Mouse (Mus musculus): ENCODE results near the gene Rps6kl1. TPM values are rescaled to one million over a fixed set of nuclear protein-coding genes. Genes with fewer than 3 reads are reported as not detected.

Rps6kl1 gene
- total and polyA plus RNA-seq, 3 experiments, result 5.4 to 6.2 TPM; not detected in 1

DNA sequence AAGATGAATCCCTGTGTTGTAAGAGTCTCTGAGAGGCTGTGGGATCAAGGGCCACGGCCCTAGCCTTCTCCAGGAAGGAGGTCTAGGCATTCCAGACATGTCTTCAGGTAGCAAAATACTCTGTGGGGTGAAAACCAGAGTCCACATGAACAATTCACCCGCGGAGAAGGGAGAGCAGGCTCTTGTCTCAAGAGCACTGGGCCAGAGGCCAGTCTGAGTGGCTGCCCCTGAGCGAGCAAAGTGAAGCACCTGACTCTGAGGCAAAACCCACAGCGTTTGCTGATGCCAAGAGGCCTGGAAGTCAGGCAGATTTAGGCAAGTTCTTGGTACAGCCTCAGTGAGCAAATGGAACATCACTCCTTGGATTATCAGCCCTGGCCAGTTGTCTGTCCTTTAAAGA is 33.1 kb upstream of the Rps6kl1 start:
- H3K79me2 ChIP-seq (ENCODE audit: control insufficient read depth, insufficient read depth, low read length, poor library complexity), result no peaks in the 10 kb centered on the region
- no peak overlapping the region for H3K4me3 ChIP-seq (ENCODE audit: control insufficient read depth in 1 of 2, insufficient read depth in 1 of 2, low read depth in 2 of 2, low read length in 2 of 2)
- no peak overlapping the region for H3K27ac ChIP-seq (ENCODE audit: control insufficient read depth, low read depth, low read length)
- no peak overlapping the region for H3K9ac ChIP-seq (ENCODE audit: control insufficient read depth, low read depth, low read length, poor library complexity, severe bottlenecking)
- peaks cover 0 to 3% of the 10 kb centered on the region in 2 experiments; a peak in 3 of 4 replicates for H3K27me3 ChIP-seq (ENCODE audit: control insufficient read depth in 1 of 2, insufficient read depth in 2 of 2, low read length in 2 of 2)
- no peaks in the 10 kb centered on the region for H3K9me3 ChIP-seq (replicated peaks; ENCODE audit: insufficient read depth, low read length)
- DNase-seq (ENCODE audit: low read depth, low spot score), result no peak
- H3K36me3 ChIP-seq (ENCODE audit: control insufficient read depth in 1 of 2, insufficient read depth in 2 of 2, low read length in 2 of 2), result no peaks in the 10 kb centered on the region
- 0 out of 4 replicates have a peak, but pooled peaks cover 0 to 4% of the 10 kb centered on the region in 2 experiments for H3K4me1 ChIP-seq (ENCODE audit: control insufficient read depth in 1 of 2, insufficient read depth in 2 of 2, low read length in 2 of 2)
- no peak for TF ChIP-seq GATA1 (IDR thresholded peaks at IDR 0.05; ENCODE audit: low read depth, low read length)
- no peak for TF ChIP-seq ZNF384 (IDR thresholded peaks at IDR 0.05; ENCODE audit: low read depth, low read length)
- TF ChIP-seq CHD1 (IDR thresholded peaks at IDR 0.05; ENCODE audit: low read depth, low read length), result no peak
- TF ChIP-seq SMC3 (IDR thresholded peaks at IDR 0.05; ENCODE audit: low read depth, low read length), result no peak
- TF ChIP-seq NELFE (IDR thresholded peaks at IDR 0.05; ENCODE audit: low read depth, low read length), result no peak
- no peak for TF ChIP-seq HCFC1 (IDR thresholded peaks at IDR 0.05; ENCODE audit: low read depth, low read length)
- TF ChIP-seq E2F4 (IDR thresholded peaks at IDR 0.05; ENCODE audit: borderline replicate concordance, low read depth, low read length), result no peak
- TF ChIP-seq MAZ (IDR thresholded peaks at IDR 0.05; ENCODE audit: low read depth, low read length), result no peak
- no peak for TF ChIP-seq MAFK (IDR thresholded peaks at IDR 0.05; ENCODE audit: borderline replicate concordance, low read depth, low read length)
- no peak for TF ChIP-seq NRF1 (IDR thresholded peaks at IDR 0.05; ENCODE audit: insufficient read depth, low read depth, low read length, poor library complexity, severe bottlenecking)
- no peak for TF ChIP-seq MEF2A (IDR thresholded peaks at IDR 0.05; ENCODE audit: extremely low read depth, insufficient replicate concordance, low read depth, low read length, poor library complexity, severe bottlenecking)
- no peak for TF ChIP-seq CHD2 (IDR thresholded peaks at IDR 0.05; ENCODE audit: low read length)
- no peak for TF ChIP-seq RCOR1 (IDR thresholded peaks at IDR 0.05; ENCODE audit: low read depth, low read length)
- TF ChIP-seq MAX (IDR thresholded peaks at IDR 0.05; ENCODE audit: low read length), result no peak

DNA sequence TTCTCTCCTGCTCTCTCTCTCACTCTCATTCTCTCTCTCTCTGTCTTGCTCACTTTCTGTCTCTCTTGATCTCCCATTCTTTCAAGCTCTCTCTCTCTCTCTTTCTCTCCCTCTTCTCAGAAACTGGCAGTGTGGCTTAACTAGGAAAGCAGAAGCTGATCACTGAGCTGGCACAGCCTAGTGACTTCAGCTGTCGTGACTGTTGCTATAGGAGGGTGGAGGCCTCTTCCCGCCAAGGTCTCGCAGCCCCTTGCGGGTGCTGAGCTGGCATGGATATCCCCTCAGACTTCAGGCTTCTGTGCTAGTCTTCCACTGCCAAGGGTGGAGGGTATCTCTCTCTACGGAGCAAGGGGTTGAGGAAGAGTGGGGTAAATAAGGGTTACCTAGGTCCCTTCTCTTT is 31.8 kb upstream of the Rps6kl1 start:
- H3K27ac ChIP-seq (ENCODE audit: control insufficient read depth, low read depth, low read length), result no peak overlapping the region
- peaks cover 0 to 4% of the 10 kb centered on the region in 2 experiments; a peak in 1 of 4 replicates for H3K4me1 ChIP-seq (ENCODE audit: control insufficient read depth in 1 of 2, insufficient read depth in 2 of 2, low read length in 2 of 2)
- H3K79me2 ChIP-seq (ENCODE audit: control insufficient read depth, insufficient read depth, low read length, poor library complexity), result no peaks in the 10 kb centered on the region
- peak; percentile 44 for DNase-seq (ENCODE audit: low read depth, low spot score)
- H3K9me3 ChIP-seq (replicated peaks; ENCODE audit: insufficient read depth, low read length), result no peaks in the 10 kb centered on the region
- H3K27me3 ChIP-seq (ENCODE audit: control insufficient read depth in 1 of 2, insufficient read depth in 2 of 2, low read length in 2 of 2), result peaks cover 0 to 3% of the 10 kb centered on the region in 2 experiments; a peak in 3 of 4 replicates
- no peak overlapping the region for H3K4me3 ChIP-seq (ENCODE audit: control insufficient read depth in 1 of 2, insufficient read depth in 1 of 2, low read depth in 2 of 2, low read length in 2 of 2)
- H3K36me3 ChIP-seq (ENCODE audit: control insufficient read depth in 1 of 2, insufficient read depth in 2 of 2, low read length in 2 of 2), result no peaks in the 10 kb centered on the region
- TF ChIP-seq GATA1 (IDR thresholded peaks at IDR 0.05; ENCODE audit: low read depth, low read length) (no peak), MYC (IDR thresholded peaks at IDR 0.05; ENCODE audit: low read depth, low read length) (no peak), RCOR1 (IDR thresholded peaks at IDR 0.05; ENCODE audit: low read depth, low read length) (no peak), ZKSCAN1 (IDR thresholded peaks at IDR 0.05; ENCODE audit: low read depth, low read length) (no peak), UBTF (IDR thresholded peaks at IDR 0.05; ENCODE audit: borderline replicate concordance, insufficient read depth, low read depth, low read length) (no peak), E2F4 (IDR thresholded peaks at IDR 0.05; ENCODE audit: borderline replicate concordance, low read depth, low read length) (no peak), ETS1 (IDR thresholded peaks at IDR 0.05; ENCODE audit: low read depth, low read length) (no peak), RAD21 (IDR thresholded peaks at IDR 0.05; ENCODE audit: low read depth, low read length) (no peak), KAT2A (conservative IDR thresholded peaks at IDR 0.05; ENCODE audit: low read depth, low read length) (no peak), MYB (IDR thresholded peaks at IDR 0.05; ENCODE audit: low read depth, low read length) (no peak), HCFC1 (IDR thresholded peaks at IDR 0.05; ENCODE audit: low read depth, low read length) (no peak), NELFE (IDR thresholded peaks at IDR 0.05; ENCODE audit: low read depth, low read length) (no peak), GABPA (IDR thresholded peaks at IDR 0.05; ENCODE audit: low read depth, low read length) (no peak), MEF2A (IDR thresholded peaks at IDR 0.05; ENCODE audit: extremely low read depth, insufficient replicate concordance, low read depth, low read length, poor library complexity, severe bottlenecking) (no peak), ELF1 (IDR thresholded peaks at IDR 0.05; ENCODE audit: low read depth, low read length) (no peak)
- no peak overlapping the region for H3K9ac ChIP-seq (ENCODE audit: control insufficient read depth, low read depth, low read length, poor library complexity, severe bottlenecking)

All from MEL (cell line).